Mouse (Mus musculus) C2C12 (cell line): ENCODE results near the gene Arhgap42.

ENCODE experiments used
- CEBPB ChIP-seq: IDR thresholded peaks from one replicate; pipeline ENCODE4 v1.6.1; 2011; ENCODE audit warnings: low read depth, mild to moderate bottlenecking, control low read depth, moderate library complexity
- CTCF ChIP-seq: IDR thresholded peaks from one replicate; pipeline ENCODE4 v1.5.1; 2011; ENCODE audit not compliant: control insufficient read depth, insufficient read depth, insufficient read length
- MYOD1 ChIP-seq: IDR thresholded peaks from one replicate; pipeline ENCODE4 v1.6.1; 2011; ENCODE audit warnings: low read depth; ENCODE audit not compliant: control insufficient read depth, insufficient read length

- TF ChIP-seq CTCF (no peak), CEBPB (no peak), MYOD1 (no peak)
Measured at GRCm38 (mm10) chr9:9096761-9097160, 142.1 kb downstream of the Arhgap42 start.
